Mouse (Mus musculus) midbrain, postnatal 0 days (tissue): ENCODE results near the gene Gm37419. TPM values are rescaled to one million over a fixed set of nuclear protein-coding genes. Genes with fewer than 3 reads are reported as not detected.

Experiments
- ATAC-seq: fragments of 200-750 bp; cut with Nextera tagmentation; 2 replicates; pipeline ENCODE4 v1.8.0; 2017; ENCODE audit warnings: moderate number of reproducible peaks, mild to moderate bottlenecking, moderate TSS enrichment, moderate library complexity; ENCODE audit not compliant: low FRiP score
- DNase-seq: peaks from one replicate; pipeline ENCODE4 v3.0.0-alpha.2; 2015; ENCODE audit warnings: low spot score
- H3K27ac ChIP-seq: fragments of 300-500 bp; sonication (generic); 2 replicates; pipeline ENCODE4 v1.5.1; 2014; ENCODE audit warnings: low read depth, mild to moderate bottlenecking, low read length, mixed read lengths
- H3K27me3 ChIP-seq: fragments of 300-500 bp; sonication (generic); 2 replicates; pipeline ENCODE4 v1.6.1; 2014; ENCODE audit warnings: low read length, control low read depth, mixed read lengths; ENCODE audit not compliant: insufficient read depth
- H3K36me3 ChIP-seq: fragments of 300-500 bp; sonication (generic); 2 replicates; pipeline ENCODE4 v1.6.1; 2014; ENCODE audit warnings: low read length, control low read depth, mixed read lengths; ENCODE audit not compliant: insufficient read depth
- H3K4me1 ChIP-seq: fragments of 300-500 bp; sonication (generic); 2 replicates; pipeline ENCODE4 v1.6.1; 2014; ENCODE audit warnings: mild to moderate bottlenecking, control low read depth, antibody characterized with exemption, low read length, mixed read lengths; ENCODE audit not compliant: insufficient read depth
- H3K4me2 ChIP-seq: fragments of 300-500 bp; sonication (generic); 2 replicates; pipeline ENCODE4 v1.6.1; 2014; ENCODE audit warnings: low read depth, mild to moderate bottlenecking, low read length, mixed read lengths; ENCODE audit not compliant: poor library complexity, severe bottlenecking
- H3K4me3 ChIP-seq: fragments of 300-500 bp; sonication (generic); 2 replicates; pipeline ENCODE4 v1.5.1; 2014; ENCODE audit warnings: low read depth, mild to moderate bottlenecking, low read length, moderate library complexity
- H3K9ac ChIP-seq: fragments of 300-500 bp; sonication (generic); replicated peaks from 2 replicates; pipeline ENCODE4 v1.6.1; 2014; ENCODE audit warnings: mild to moderate bottlenecking, low read length, moderate library complexity, mixed read lengths; ENCODE audit not compliant: poor library complexity, severe bottlenecking
- H3K9me3 ChIP-seq: fragments of 300-500 bp; sonication (generic); 2 replicates; pipeline ENCODE4 v1.6.1; 2016; ENCODE audit warnings: low read length, control low read depth
- CTCF ChIP-seq: IDR thresholded peaks from 2 replicates; pipeline ENCODE4 v1.5.1; 2016; ENCODE audit warnings: antibody characterized with exemption, mild to moderate bottlenecking
- WGBS: fragments of 180-500 bp; shearing (Covaris S2); extraction: QIAGEN DNeasy Blood & Tissue Kit; methylation state at CpG from one replicate; pipeline ENCODE4 v1.1.7; 2014; 5-methylcytosine and 5-hydroxymethylcytosine counted together
- polyA plus RNA-seq: library from polyadenylated mRNA; unstranded; fragments of >200 nt; fragmentation: Nextera tagmentation; extraction: Ambion mirVana; gene quantifications from 2 replicates; pipeline ENCODE4 v1.2.1, GENCODE M21; 2015
- total RNA-seq: library from RNA; depleted of rRNA; stranded (reverse); fragments of >200 nt; gene quantifications from 2 replicates; pipeline ENCODE4 v1.2.3, GENCODE M21; 2014

The Gm37419 gene
- total and polyA plus RNA-seq, 2 experiments from 2014 or later, result not detected

DNA sequence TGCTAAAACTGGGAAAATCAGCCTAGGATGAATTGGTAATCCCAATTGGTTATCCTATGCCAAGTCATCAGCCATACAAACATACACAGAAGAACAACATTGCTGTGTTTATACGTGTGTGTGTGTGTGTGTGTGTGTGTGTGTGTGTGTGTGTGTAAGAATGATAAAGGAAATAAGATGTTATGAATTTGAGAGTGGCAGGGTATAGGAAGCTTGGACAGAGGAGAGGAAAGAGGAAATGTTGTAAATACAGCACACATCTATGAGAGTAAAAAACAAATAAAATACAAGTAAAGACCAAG is 34.4 kb upstream of the Gm37419 start:
- no peak for TF ChIP-seq CTCF
- Histone ChIP-seq H3K9me3 (no peaks in the 10 kb centered on the region), H3K27me3 (no peaks in the 10 kb centered on the region), H3K4me3 (no peak overlapping the region), H3K36me3 (no peaks in the 10 kb centered on the region), H3K9ac (no peak overlapping the region), H3K27ac (no peak overlapping the region), H3K4me1 (no peaks in the 10 kb centered on the region), H3K4me2 (no peak overlapping the region)
- 12% methylated on average over 1 of the region's 1 CpGs for WGBS
- no peak; the same call in 1 of the 2 replicates for ATAC-seq
- no peak for DNase-seq

DNA sequence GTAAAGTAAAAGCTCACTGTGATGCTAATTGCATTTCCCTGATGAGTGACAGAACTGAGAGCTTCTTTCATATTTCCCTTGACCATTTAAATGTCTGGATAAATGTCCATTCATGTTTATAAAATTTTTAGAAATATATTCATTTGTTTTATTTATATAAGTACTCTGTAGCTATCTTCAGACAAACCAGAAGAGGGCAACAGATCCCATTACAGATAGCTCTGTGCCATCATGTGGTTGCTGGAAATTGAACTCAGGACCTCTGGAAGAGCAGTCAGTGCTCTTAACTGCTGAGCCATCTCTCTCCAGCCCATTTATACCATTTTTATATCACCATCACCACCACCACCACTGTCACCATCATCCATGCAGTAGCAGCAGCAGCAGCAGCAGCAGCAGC is 29.3 kb upstream of the Gm37419 start:
- no peak for ATAC-seq
- Histone ChIP-seq H3K4me1 (peaks cover 3% of the 10 kb centered on the region; the same call in 1 of the 2 replicates), H3K36me3 (no peaks in the 10 kb centered on the region), H3K27ac (no peak overlapping the region), H3K4me2 (no peak overlapping the region), H3K27me3 (no peaks in the 10 kb centered on the region), H3K9ac (no peak overlapping the region), H3K9me3 (no peaks in the 10 kb centered on the region), H3K4me3 (no peak overlapping the region)
- no peak for DNase-seq
- TF ChIP-seq CTCF, result no peak

DNA sequence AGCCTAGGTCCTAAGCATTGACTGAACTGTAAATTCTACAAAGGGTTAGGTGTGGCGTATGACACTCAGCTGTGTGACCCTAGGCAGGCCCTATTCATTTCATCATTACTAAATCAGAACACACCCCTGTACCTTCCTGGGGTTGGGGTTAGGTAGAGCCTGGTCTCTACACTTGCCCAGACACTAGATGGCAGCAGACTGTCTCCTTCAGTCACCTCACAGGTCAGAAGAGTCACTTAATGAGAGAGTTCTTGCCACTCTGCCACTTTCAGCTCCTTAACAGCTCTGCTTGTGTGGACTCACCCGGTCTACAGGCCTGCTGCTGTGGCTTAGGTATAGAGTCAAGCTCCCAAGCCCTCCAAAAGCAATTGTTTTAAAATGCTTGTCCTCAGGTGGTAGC is 25.9 kb upstream of the Gm37419 start:
- H3K9ac ChIP-seq, result no peak overlapping the region
- H3K27ac ChIP-seq, result no peak overlapping the region
- no peak overlapping the region for H3K4me3 ChIP-seq
- H3K4me1 ChIP-seq, result peaks cover 6% of the 10 kb centered on the region; the same call in 1 of the 2 replicates
- ATAC-seq, result no peak
- 94% methylated on average over 2 of the region's 2 CpGs for WGBS
- H3K9me3 ChIP-seq, result no peaks in the 10 kb centered on the region
- H3K36me3 ChIP-seq, result no peaks in the 10 kb centered on the region
- peak; percentile 18; the same call in 1 of the 2 replicates for TF ChIP-seq CTCF
- DNase-seq, result no peak
- H3K27me3 ChIP-seq, result no peaks in the 10 kb centered on the region
- no peak overlapping the region for H3K4me2 ChIP-seq

DNA sequence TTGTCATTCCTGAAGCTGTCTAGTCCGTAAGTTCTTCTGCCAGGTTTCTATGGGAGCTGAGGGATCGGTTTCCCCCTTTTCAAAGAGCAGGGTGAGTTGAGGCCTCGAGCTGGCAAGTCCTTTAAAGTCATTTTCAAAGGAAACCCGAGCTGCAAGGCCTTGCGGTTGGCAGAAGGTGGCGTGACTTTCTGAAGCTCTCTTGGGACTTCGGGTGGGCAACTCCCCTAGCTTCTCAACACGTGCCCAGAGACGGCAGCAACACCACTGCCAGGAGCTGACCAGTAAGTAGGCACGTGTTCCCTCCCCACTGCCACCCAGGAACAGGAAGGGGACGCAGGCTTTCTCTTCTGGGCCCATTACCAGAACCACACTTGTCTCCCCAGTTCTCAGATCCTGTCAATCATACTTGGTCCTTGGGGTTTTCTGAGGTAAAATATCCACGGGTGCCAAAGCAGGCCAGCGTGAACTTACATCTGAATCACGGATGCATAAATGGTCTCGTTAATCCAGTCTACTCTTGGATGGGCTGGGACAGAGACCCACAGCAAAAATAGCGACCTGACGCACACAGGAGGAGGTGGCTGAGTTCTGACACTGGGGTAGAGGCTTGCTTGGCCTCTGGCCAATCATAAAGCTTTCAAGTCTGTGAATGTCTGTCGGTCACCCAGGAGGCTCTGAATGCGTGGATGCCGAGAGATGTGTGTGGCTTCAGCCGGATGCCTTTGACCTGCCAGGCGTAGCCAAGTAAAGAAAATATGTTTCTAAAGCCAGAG is 24.2 kb upstream of the Gm37419 start:
- WGBS, result 32% methylated on average over 22 of the region's 22 CpGs
- H3K27me3 ChIP-seq, result no peaks in the 10 kb centered on the region
- peak; percentile 73 for DNase-seq

DNA sequence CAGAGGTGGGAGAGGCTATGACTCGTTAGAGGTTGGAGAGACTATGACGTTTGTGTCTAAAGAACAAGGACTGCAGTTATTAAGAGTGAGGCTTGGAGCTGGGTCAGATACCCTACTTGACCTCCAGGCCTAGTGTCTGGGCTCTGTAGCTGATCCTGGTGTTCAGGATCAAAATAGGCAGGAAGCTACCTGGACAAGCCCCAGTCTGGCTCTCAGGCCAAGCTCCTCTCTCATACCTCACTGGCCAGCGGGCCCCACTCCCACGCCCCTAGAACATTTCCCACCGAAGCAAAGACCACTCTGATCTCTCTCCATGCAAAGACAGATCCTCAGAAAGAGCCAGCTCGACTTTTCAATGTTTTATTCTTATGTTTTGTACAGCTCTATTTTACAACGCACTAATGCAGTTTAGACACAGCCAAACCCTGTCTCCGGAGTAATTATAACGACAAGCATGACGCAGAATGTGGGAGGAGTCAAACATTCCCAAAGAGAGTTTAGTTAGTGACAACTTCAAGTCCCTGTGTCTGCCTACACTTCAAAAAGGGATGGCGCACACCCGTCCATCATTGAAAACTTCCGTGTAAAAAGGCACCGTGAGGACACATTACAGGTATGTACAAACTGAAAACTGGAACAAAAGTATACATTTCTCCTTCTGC is 23.4 kb upstream of the Gm37419 start:
- no peak overlapping the region for H3K4me3 ChIP-seq
- no peaks in the 10 kb centered on the region for H3K27me3 ChIP-seq
- peaks cover 6% of the 10 kb centered on the region; the same call in 1 of the 2 replicates for H3K4me1 ChIP-seq
- no peaks in the 10 kb centered on the region for H3K9me3 ChIP-seq
- H3K27ac ChIP-seq, result no peak overlapping the region
- ATAC-seq, result no peak
- H3K4me2 ChIP-seq, result no peak overlapping the region
- no peaks in the 10 kb centered on the region for H3K36me3 ChIP-seq
- H3K9ac ChIP-seq, result no peak overlapping the region
- TF ChIP-seq CTCF, result no peak
- WGBS, result 38% methylated on average over 14 of the region's 14 CpGs
- DNase-seq, result no peak

More for the DNA sequence above, 24.2 kb upstream of the Gm37419 start:
- H3K9ac ChIP-seq, result no peak overlapping the region
- no peak overlapping the region for H3K4me2 ChIP-seq
- H3K4me1 ChIP-seq, result peaks cover 6% of the 10 kb centered on the region; the same call in 1 of the 2 replicates
- peak; percentile 64; the same call in 1 of the 2 replicates for ATAC-seq
- no peaks in the 10 kb centered on the region for H3K9me3 ChIP-seq
- peak; percentile 31; the same call in 1 of the 2 replicates for TF ChIP-seq CTCF
- H3K4me3 ChIP-seq, result no peak overlapping the region
- H3K36me3 ChIP-seq, result no peaks in the 10 kb centered on the region
- no peak overlapping the region for H3K27ac ChIP-seq

DNA sequence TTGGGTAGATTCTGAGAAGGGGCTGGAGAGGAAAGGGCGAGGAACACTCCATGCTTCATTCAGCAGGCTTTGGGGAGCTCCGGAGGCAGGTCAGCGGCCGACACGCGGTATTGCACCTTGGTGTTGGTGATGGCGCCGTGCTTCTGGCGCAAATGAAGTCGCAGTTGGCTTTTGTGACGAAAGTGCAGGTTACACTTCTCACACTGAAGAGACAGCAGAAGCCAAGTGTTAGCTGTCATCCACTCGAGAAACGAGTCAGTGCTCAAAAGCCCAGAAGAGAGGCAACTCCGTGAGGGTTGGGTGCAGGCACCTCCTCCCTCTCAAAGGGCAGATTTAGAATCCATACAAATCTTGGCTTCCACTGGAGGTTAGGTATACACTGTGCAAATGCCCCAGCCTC is 22.2 kb upstream of the Gm37419 start:
- Histone ChIP-seq H3K36me3 (no peaks in the 10 kb centered on the region), H3K27ac (no peak overlapping the region), H3K27me3 (no peaks in the 10 kb centered on the region), H3K4me3 (no peak overlapping the region), H3K4me1 (peaks cover 6% of the 10 kb centered on the region; the same call in 1 of the 2 replicates), H3K4me2 (no peak overlapping the region), H3K9me3 (no peaks in the 10 kb centered on the region), H3K9ac (no peak overlapping the region)
- no peak for DNase-seq
- no peak for ATAC-seq
- no peak for TF ChIP-seq CTCF
- 90% methylated on average over 14 of the region's 14 CpGs for WGBS
